Mouse (Mus musculus): ENCODE results near the gene Inpp5k. TPM values are rescaled to one million over a fixed set of nuclear protein-coding genes. Genes with fewer than 3 reads are reported as not detected.
"Not testable (repeated sequence)": the region's sequence is repeated elsewhere in the genome, so short reads cannot be mapped to it uniquely, and the experiment has no call there.

Gene Inpp5k
- polyA plus RNA-seq, 1 experiment from 2014 or later, result 40.0 TPM

- Histone ChIP-seq H3K4me1 (ENCODE audit: control insufficient read depth, insufficient read depth, low read length) (peaks cover 14% of the 10 kb centered on the region), H3K27me3 (ENCODE audit: control insufficient read depth, insufficient read depth, low read depth, low read length) (no peaks in the 10 kb centered on the region), H3K9ac (ENCODE audit: low read depth, low read length) (no peak overlapping the region), H3K27ac (ENCODE audit: low read length) (no peak overlapping the region), H3K4me2 (ENCODE audit: low read length) (no peak overlapping the region), H3K4me3 (ENCODE audit: low read depth, low read length) (no peak overlapping the region), H3K9me3 (replicated peaks; ENCODE audit: control insufficient read depth, low read length, poor library complexity, severe bottlenecking) (no peaks in the 10 kb centered on the region), H3K36me3 (ENCODE audit: control insufficient read depth, insufficient read depth, low read length) (peaks cover 12% of the 10 kb centered on the region)
- no peak for ATAC-seq
- WGBS, result 93% methylated on average over 5 of the region's 5 CpGs
Observed at GRCm38 (mm10) chr11:75592612-75593011, 38.2 kb upstream of the Inpp5k start.

GRCm38 (mm10) chr11:75594431-75594830 lies 36.4 kb upstream of the Inpp5k start:
- WGBS, result 88% methylated on average over 9 of the region's 9 CpGs
- Histone ChIP-seq H3K9me3 (replicated peaks; ENCODE audit: control insufficient read depth, low read length, poor library complexity, severe bottlenecking) (no peaks in the 10 kb centered on the region), H3K4me2 (ENCODE audit: low read length) (no peak overlapping the region), H3K27me3 (ENCODE audit: control insufficient read depth, insufficient read depth, low read depth, low read length) (no peaks in the 10 kb centered on the region), H3K27ac (ENCODE audit: low read length) (no peak overlapping the region), H3K4me3 (ENCODE audit: low read depth, low read length) (no peak overlapping the region), H3K4me1 (ENCODE audit: control insufficient read depth, insufficient read depth, low read length) (peaks cover 7% of the 10 kb centered on the region), H3K9ac (ENCODE audit: low read depth, low read length) (no peak overlapping the region), H3K36me3 (ENCODE audit: control insufficient read depth, insufficient read depth, low read length) (peaks cover 22% of the 10 kb centered on the region)
- no peak for ATAC-seq

- H3K4me3 ChIP-seq (ENCODE audit: low read depth, low read length), result no peak overlapping the region
- no peaks in the 10 kb centered on the region for H3K4me1 ChIP-seq (ENCODE audit: control insufficient read depth, insufficient read depth, low read length)
- H3K9me3 ChIP-seq (replicated peaks; ENCODE audit: control insufficient read depth, low read length, poor library complexity, severe bottlenecking), result no peaks in the 10 kb centered on the region
- H3K9ac ChIP-seq (ENCODE audit: low read depth, low read length), result no peak overlapping the region
- WGBS, result 60% methylated on average over 2 of the region's 2 CpGs
- ATAC-seq, result no peak
- no peak overlapping the region for H3K27ac ChIP-seq (ENCODE audit: low read length)
- H3K36me3 ChIP-seq (ENCODE audit: control insufficient read depth, insufficient read depth, low read length), result peaks cover 26% of the 10 kb centered on the region
- H3K4me2 ChIP-seq (ENCODE audit: low read length), result no peak overlapping the region
- H3K27me3 ChIP-seq (ENCODE audit: control insufficient read depth, insufficient read depth, low read depth, low read length), result no peaks in the 10 kb centered on the region
Observed at GRCm38 (mm10) chr11:75595404-75595803, 35.4 kb upstream of the Inpp5k start.

GRCm38 (mm10) chr11:75595816-75596215 lies 35.0 kb upstream of the Inpp5k start:
- Histone ChIP-seq H3K27me3 (ENCODE audit: control insufficient read depth, insufficient read depth, low read depth, low read length) (no peaks in the 10 kb centered on the region), H3K9me3 (replicated peaks; ENCODE audit: control insufficient read depth, low read length, poor library complexity, severe bottlenecking) (no peaks in the 10 kb centered on the region), H3K4me1 (ENCODE audit: control insufficient read depth, insufficient read depth, low read length) (no peaks in the 10 kb centered on the region), H3K36me3 (ENCODE audit: control insufficient read depth, insufficient read depth, low read length) (peaks cover 26% of the 10 kb centered on the region), H3K4me3 (ENCODE audit: low read depth, low read length) (no peak overlapping the region), H3K9ac (ENCODE audit: low read depth, low read length) (no peak overlapping the region), H3K4me2 (ENCODE audit: low read length) (no peak overlapping the region), H3K27ac (ENCODE audit: low read length) (no peak overlapping the region)
- 45% methylated on average over 7 of the region's 7 CpGs for WGBS
- ATAC-seq, result no peak

- no peak overlapping the region for H3K4me2 ChIP-seq (ENCODE audit: low read length)
- no peak overlapping the region for H3K4me3 ChIP-seq (ENCODE audit: low read depth, low read length)
Observed at GRCm38 (mm10) chr11:75596726-75597255, 34.0 kb upstream of the Inpp5k start.

GRCm38 (mm10) chr11:75598004-75598403 lies 32.8 kb upstream of the Inpp5k start:
- Histone ChIP-seq H3K9me3 (replicated peaks; ENCODE audit: control insufficient read depth, low read length, poor library complexity, severe bottlenecking) (no peaks in the 10 kb centered on the region), H3K4me3 (ENCODE audit: low read depth, low read length) (no peak overlapping the region), H3K27me3 (ENCODE audit: control insufficient read depth, insufficient read depth, low read depth, low read length) (no peaks in the 10 kb centered on the region), H3K4me1 (ENCODE audit: control insufficient read depth, insufficient read depth, low read length) (no peaks in the 10 kb centered on the region), H3K9ac (ENCODE audit: low read depth, low read length) (no peak overlapping the region), H3K27ac (ENCODE audit: low read length) (no peak overlapping the region), H3K4me2 (ENCODE audit: low read length) (no peak overlapping the region), H3K36me3 (ENCODE audit: control insufficient read depth, insufficient read depth, low read length) (peaks cover 37% of the 10 kb centered on the region)
- ATAC-seq, result no peak
- 88% methylated on average over 6 of the region's 6 CpGs for WGBS

More at GRCm38 (mm10) chr11:75596726-75597255, 34.0 kb upstream of the Inpp5k start:
- H3K9me3 ChIP-seq (replicated peaks; ENCODE audit: control insufficient read depth, low read length, poor library complexity, severe bottlenecking), result no peaks in the 10 kb centered on the region
- H3K9ac ChIP-seq (ENCODE audit: low read depth, low read length), result no peak overlapping the region
- H3K36me3 ChIP-seq (ENCODE audit: control insufficient read depth, insufficient read depth, low read length), result peaks cover 34% of the 10 kb centered on the region
- no peak overlapping the region for H3K27ac ChIP-seq (ENCODE audit: low read length)
- no peak for ATAC-seq
- no peaks in the 10 kb centered on the region for H3K4me1 ChIP-seq (ENCODE audit: control insufficient read depth, insufficient read depth, low read length)
- no peaks in the 10 kb centered on the region for H3K27me3 ChIP-seq (ENCODE audit: control insufficient read depth, insufficient read depth, low read depth, low read length)
- WGBS, result 83% methylated on average over 3 of the region's 3 CpGs

GRCm38 (mm10) chr11:75599802-75600201 lies 31.0 kb upstream of the Inpp5k start:
- 94% methylated on average over 16 of the region's 17 CpGs for WGBS
- H3K36me3 ChIP-seq (ENCODE audit: control insufficient read depth, insufficient read depth, low read length), result peaks cover 41% of the 10 kb centered on the region

GRCm38 (mm10) chr11:75604826-75605225 lies 26.0 kb upstream of the Inpp5k start:
- WGBS, result 92% methylated on average over 5 of the region's 5 CpGs
- Histone ChIP-seq H3K36me3 (ENCODE audit: control insufficient read depth, insufficient read depth, low read length) (peaks cover 37% of the 10 kb centered on the region), H3K4me3 (ENCODE audit: low read depth, low read length) (no peak overlapping the region), H3K4me1 (ENCODE audit: control insufficient read depth, insufficient read depth, low read length) (no peaks in the 10 kb centered on the region), H3K9me3 (replicated peaks; ENCODE audit: control insufficient read depth, low read length, poor library complexity, severe bottlenecking) (no peaks in the 10 kb centered on the region), H3K27ac (ENCODE audit: low read length) (no peak overlapping the region), H3K9ac (ENCODE audit: low read depth, low read length) (no peak overlapping the region), H3K4me2 (ENCODE audit: low read length) (no peak overlapping the region), H3K27me3 (ENCODE audit: control insufficient read depth, insufficient read depth, low read depth, low read length) (no peaks in the 10 kb centered on the region)
- no peak for ATAC-seq

More at GRCm38 (mm10) chr11:75599802-75600201, 31.0 kb upstream of the Inpp5k start:
- H3K4me2 ChIP-seq (ENCODE audit: low read length); H3K4me1 ChIP-seq (ENCODE audit: control insufficient read depth, insufficient read depth, low read length); H3K4me3 ChIP-seq (ENCODE audit: low read depth, low read length); H3K9me3 ChIP-seq (replicated peaks; ENCODE audit: control insufficient read depth, low read length, poor library complexity, severe bottlenecking); ATAC-seq; H3K27ac ChIP-seq (ENCODE audit: low read length); H3K9ac ChIP-seq (ENCODE audit: low read depth, low read length); H3K27me3 ChIP-seq (ENCODE audit: control insufficient read depth, insufficient read depth, low read depth, low read length): not testable (repeated sequence)

GRCm38 (mm10) chr11:75605318-75605717 lies 25.5 kb upstream of the Inpp5k start:
- no peaks in the 10 kb centered on the region for H3K27me3 ChIP-seq (ENCODE audit: control insufficient read depth, insufficient read depth, low read depth, low read length)
- no peak overlapping the region for H3K27ac ChIP-seq (ENCODE audit: low read length)
- ATAC-seq, result no peak
- H3K9ac ChIP-seq (ENCODE audit: low read depth, low read length), result no peak overlapping the region
- peaks cover 36% of the 10 kb centered on the region for H3K36me3 ChIP-seq (ENCODE audit: control insufficient read depth, insufficient read depth, low read length)
- H3K4me1 ChIP-seq (ENCODE audit: control insufficient read depth, insufficient read depth, low read length), result no peaks in the 10 kb centered on the region
- no peak overlapping the region for H3K4me3 ChIP-seq (ENCODE audit: low read depth, low read length)
- no peak overlapping the region for H3K4me2 ChIP-seq (ENCODE audit: low read length)
- WGBS, result 73% methylated on average over 1 of the region's 1 CpGs
- no peaks in the 10 kb centered on the region for H3K9me3 ChIP-seq (replicated peaks; ENCODE audit: control insufficient read depth, low read length, poor library complexity, severe bottlenecking)
